Mouse (Mus musculus): ENCODE measurements around the gene Cbr4.

DNA sequence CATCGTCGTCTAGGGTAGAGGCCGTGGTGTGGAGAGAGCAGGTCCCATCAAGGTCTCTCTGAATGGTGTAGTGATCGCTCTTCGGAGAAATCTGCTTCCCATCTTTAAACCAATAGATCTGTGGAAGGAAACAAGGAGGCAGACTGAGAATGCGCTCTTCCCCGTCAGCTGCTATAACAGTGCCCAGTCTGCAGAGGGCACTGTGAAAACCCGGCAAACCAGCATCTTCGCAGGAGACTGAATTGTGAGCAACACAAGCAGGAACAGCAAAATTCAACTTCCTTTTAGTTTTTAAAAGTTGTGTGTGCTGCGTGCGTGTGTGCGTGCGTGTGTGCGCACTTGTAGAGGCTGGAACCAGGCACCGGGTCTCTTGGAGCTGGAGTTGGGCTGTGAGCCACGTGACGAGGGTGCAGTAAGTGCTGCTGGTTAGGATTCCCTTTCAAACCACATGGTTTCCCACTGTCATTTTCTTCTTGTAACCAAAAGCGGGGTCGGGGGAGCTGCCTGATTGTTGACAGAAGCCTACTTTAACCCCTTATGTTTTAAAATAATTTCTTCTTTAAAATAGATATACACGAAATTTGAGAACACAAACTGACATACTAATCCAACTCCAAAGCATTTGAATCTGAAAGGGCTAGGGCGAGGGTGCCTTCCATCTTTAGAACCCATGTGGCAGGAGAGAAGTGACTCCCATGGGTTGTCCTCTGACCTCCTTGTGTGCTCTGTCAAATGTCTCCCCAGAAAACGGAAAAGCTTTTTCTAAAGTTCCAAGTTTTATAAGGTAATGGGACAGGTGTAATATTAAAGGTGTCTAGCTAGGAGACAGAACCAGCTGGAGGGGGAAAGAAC, 44.6 kb downstream of the Cbr4 start:
- TF ChIP-seq CTCF (IDR thresholded peaks at IDR 0.05; ENCODE audit: control insufficient read depth, insufficient read depth, low read length) (no peak), POLR2A (IDR thresholded peaks at IDR 0.05; ENCODE audit: borderline replicate concordance, control insufficient read depth, low read depth, low read length) (no peak)
